Mouse (Mus musculus) CD4-positive, CD25-positive, alpha-beta regulatory T cell (primary cell): ENCODE measurements around the gene Tcf15. TPM values are rescaled to one million over a fixed set of nuclear protein-coding genes. Genes with fewer than 3 reads are reported as not detected.

Experiments used
- polyA plus RNA-seq: library from polyadenylated mRNA; unstranded; fragments of 100-300 nt; shearing (Covaris generic); gene quantifications from one replicate; pipeline ENCODE4 v1.2.1, GENCODE M21; 2017

Gene Tcf15
- not detected for polyA plus RNA-seq

DNA sequence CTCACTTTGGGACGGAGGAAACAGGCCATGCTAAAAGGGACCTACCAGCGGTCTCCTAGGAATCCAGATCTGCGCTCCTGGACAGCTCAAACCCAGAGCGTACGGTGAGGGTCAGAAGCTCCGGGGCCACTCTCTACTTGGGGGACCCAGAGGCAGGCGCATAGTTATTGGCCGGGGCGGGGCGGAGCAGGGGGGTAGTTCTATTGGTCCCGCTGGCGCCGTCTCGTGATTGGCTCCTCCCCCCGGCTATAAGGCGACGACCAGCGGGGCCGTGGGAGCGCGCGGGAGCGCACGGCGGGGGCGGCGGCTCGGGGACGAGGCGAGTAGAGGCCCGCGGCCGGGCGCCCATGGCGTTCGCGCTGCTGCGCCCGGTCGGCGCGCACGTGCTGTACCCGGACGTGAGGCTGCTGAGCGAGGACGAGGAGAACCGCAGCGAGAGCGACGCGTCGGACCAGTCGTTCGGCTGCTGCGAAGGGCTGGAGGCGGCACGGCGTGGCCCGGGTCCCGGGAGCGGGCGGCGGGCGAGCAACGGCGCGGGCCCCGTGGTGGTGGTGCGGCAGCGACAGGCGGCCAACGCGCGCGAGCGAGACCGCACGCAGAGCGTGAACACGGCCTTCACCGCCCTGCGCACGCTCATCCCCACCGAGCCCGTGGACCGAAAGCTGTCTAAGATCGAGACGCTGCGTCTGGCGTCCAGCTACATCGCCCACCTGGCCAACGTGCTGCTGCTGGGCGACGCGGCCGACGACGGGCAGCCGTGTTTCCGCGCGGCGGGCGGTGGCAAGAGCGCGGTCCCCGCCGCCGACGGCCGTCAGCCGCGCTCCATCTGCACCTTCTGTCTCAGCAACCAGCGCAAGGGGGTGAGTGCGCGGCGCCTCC, at the start of gene Tcf15:
Gene Tcf15, plus strand, starts transcription at position 283 of the 879 bp plus-strand sequence.

GRCm38 (mm10) chr2:152105318-152106224, 37.8 kb upstream of the Tcf15 start, which contains the start of gene Srxn1:
Srxn1 (plus strand) TSS chr2:152105516.

Other genes with a start within 250 kb of the Tcf15 start
- 0.14 TPM for gene Angpt4, start 232.4 kb upstream of the Tcf15 start, polyA plus RNA-seq
- gene Fam110a, start 163.3 kb upstream of the Tcf15 start, polyA plus RNA-seq, result 16.9 TPM
- 6.0 TPM for gene Slc52a3, start 147.1 kb upstream of the Tcf15 start, polyA plus RNA-seq
- not detected for gene Scrt2, start 62.0 kb upstream of the Tcf15 start, polyA plus RNA-seq
- 0.95 TPM for gene Srxn1, start 38.0 kb upstream of the Tcf15 start, polyA plus RNA-seq
- 45.2 TPM for gene Csnk2a1, start 83.3 kb downstream of the Tcf15 start, polyA plus RNA-seq
- gene Tbc1d20, start 150.3 kb downstream of the Tcf15 start, polyA plus RNA-seq, result 60.2 TPM
- gene Rbck1, start 189.1 kb downstream of the Tcf15 start, polyA plus RNA-seq, result 338 TPM
- 4.6 TPM for gene Trib3, start 200.5 kb downstream of the Tcf15 start, polyA plus RNA-seq
- gene Nrsn2, start 233.1 kb downstream of the Tcf15 start, polyA plus RNA-seq, result not detected